Mouse (Mus musculus): ENCODE data around the gene Anxa6.

DNA sequence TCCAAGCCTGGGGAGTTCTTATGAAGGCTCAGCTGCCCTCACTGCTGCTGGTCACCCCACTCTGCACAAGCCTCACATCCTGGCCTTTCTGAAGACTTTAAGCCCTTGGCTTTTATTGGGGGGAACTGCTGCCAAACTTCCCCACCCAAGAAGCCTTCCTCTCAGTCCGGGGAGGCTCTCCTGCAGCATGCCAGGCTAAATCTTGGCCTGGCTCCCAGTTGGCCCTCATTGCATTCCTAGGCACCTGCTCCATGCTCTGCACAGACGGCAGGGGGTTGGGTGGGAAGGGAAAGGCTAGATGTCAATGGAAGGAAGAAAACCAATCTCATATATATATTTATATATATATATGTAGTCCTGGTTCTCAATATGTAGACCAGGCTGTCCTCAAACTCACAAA is 42.4 kb upstream of the Anxa6 start:
- TF ChIP-seq CEBPB (IDR thresholded peaks at IDR 0.05; ENCODE audit: insufficient read depth, poor library complexity, severe bottlenecking), result no peak
- TF ChIP-seq POLR2A (IDR thresholded peaks at IDR 0.05; ENCODE audit: insufficient read length, low read depth), result no peak
- TF ChIP-seq REST (IDR thresholded peaks at IDR 0.05; ENCODE audit: insufficient read depth, insufficient read length), result no peak
- TF ChIP-seq SRF (IDR thresholded peaks at IDR 0.05; ENCODE audit: control insufficient read depth, insufficient read length, low read depth), result no peak
- TF ChIP-seq MYOD1 (IDR thresholded peaks at IDR 0.05; ENCODE audit: control insufficient read depth in 1 of 3, insufficient read length in 2 of 3, low read depth in 2 of 3), result peak in 2 of 3 experiments; percentile 3 to 55
- TF ChIP-seq USF1 (IDR thresholded peaks at IDR 0.05; ENCODE audit: low read depth), result no peak
- TF ChIP-seq MYOG (IDR thresholded peaks at IDR 0.05; ENCODE audit: control insufficient read depth in 1 of 3, insufficient read depth in 1 of 3, insufficient read length in 2 of 3, low read depth in 2 of 3), result no peak
- TF ChIP-seq TCF12 (IDR thresholded peaks at IDR 0.05; ENCODE audit: insufficient read depth, poor library complexity, severe bottlenecking), result no peak
- no peak for TF ChIP-seq MAX (IDR thresholded peaks at IDR 0.05; ENCODE audit: low read depth)

All from myocyte (in vitro differentiated cells).